ENCODE assay signal across 28 mouse cellular contexts in the genomic region with DNA sequence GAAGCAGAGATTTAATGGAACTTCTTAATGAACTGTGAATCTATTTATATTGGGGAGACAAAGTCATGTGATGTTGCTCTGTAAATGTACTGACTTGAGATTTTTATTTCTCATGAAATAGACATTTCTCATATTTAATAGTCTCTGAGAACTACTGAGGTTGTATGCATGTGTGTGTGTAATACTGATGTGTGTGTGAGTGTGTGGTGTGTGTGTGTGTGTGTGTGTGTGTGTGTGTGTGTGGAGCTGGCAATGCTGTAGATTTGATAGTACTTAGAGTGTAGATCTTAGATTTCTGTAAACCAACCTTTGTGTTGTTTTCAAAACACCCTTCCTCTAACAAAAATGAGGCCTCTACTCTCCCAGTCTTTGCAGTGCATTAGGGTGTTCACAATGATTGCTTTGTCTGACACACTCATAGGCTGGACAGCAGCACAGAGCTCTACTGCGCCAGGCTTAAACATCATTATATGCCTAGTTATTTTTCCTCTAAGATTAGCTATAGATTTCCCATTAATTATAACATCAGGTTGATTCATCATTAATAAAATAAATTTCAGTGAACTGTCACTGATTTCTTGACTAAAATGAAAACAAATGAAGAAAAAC.
DNase-seq lines count a peak whose midpoint lies in the region; ATAC-seq and TF ChIP-seq lines count a peak whose summit lies in the region.
"Had no signal": no experiment of that assay in that cellular context is flagged by ENCODE, and none has a peak within 500 bp of the region (broad histone marks: within the 10 kb centered on the region; RNA-seq: fewer than 3 reads in every experiment).

No protein-coding gene starts in this region.

- no peak overlapping the region for H3K9ac ChIP-seq in forebrain, embryonic 12.5 days
- H3K9ac ChIP-seq in forebrain, postnatal 0 days, result no peak overlapping the region
- H3K9ac ChIP-seq in midbrain, embryonic 12.5 days (replicated peaks), result no peak overlapping the region
- H3K9ac ChIP-seq in midbrain, embryonic 16.5 days (ENCODE audit: low read depth, low read length), result no peak overlapping the region
- H3K9ac ChIP-seq: embryonic facial prominence, embryonic 15.5 days; heart, embryonic 15.5 days; hindbrain, embryonic 15.5 days; intestine, embryonic 15.5 days; limb, embryonic 13.5 days; lung, embryonic 15.5 days had no signal

- ATAC-seq in forebrain, embryonic 12.5 days (ENCODE audit: low FRiP score), result peak; percentile 88
- ATAC-seq in forebrain, postnatal 0 days, result no peak
- peak; percentile 78 for ATAC-seq in midbrain, embryonic 12.5 days (ENCODE audit: low FRiP score, low read depth)
- no peak for ATAC-seq in midbrain, embryonic 16.5 days
- ATAC-seq: intestine, embryonic 15.5 days; Patski had no signal

- no peaks in the 10 kb centered on the region for H3K36me3 ChIP-seq in forebrain, embryonic 12.5 days (replicated peaks)
- H3K36me3 ChIP-seq in forebrain, postnatal 0 days (ENCODE audit: insufficient read depth), result no peaks in the 10 kb centered on the region
- no peaks in the 10 kb centered on the region for H3K36me3 ChIP-seq in midbrain, embryonic 12.5 days
- no peaks in the 10 kb centered on the region for H3K36me3 ChIP-seq in midbrain, embryonic 16.5 days (ENCODE audit: control insufficient read depth, insufficient read depth, low read length)
- H3K36me3 ChIP-seq: embryonic facial prominence, embryonic 10.5 days; embryonic facial prominence, embryonic 15.5 days; heart, embryonic 10.5 days; heart, embryonic 15.5 days; hindbrain, embryonic 15.5 days; intestine, embryonic 15.5 days; limb, embryonic 13.5 days; lung, embryonic 15.5 days had no signal

- H3K27me3 ChIP-seq in forebrain, embryonic 12.5 days, result no peaks in the 10 kb centered on the region
- H3K27me3 ChIP-seq in forebrain, postnatal 0 days (ENCODE audit: insufficient read depth, low read length), result no peaks in the 10 kb centered on the region
- no peaks in the 10 kb centered on the region for H3K27me3 ChIP-seq in midbrain, embryonic 12.5 days
- H3K27me3 ChIP-seq in midbrain, embryonic 16.5 days (ENCODE audit: control insufficient read depth, insufficient read depth, low read depth, low read length), result no peaks in the 10 kb centered on the region
- H3K27me3 ChIP-seq: embryonic facial prominence, embryonic 15.5 days; heart, embryonic 15.5 days; hindbrain, embryonic 15.5 days; intestine, embryonic 15.5 days; limb, embryonic 13.5 days; lung, embryonic 15.5 days; Patski had no signal

- H3K4me2 ChIP-seq in forebrain, embryonic 12.5 days, result no peak overlapping the region
- no peak overlapping the region for H3K4me2 ChIP-seq in forebrain, postnatal 0 days (ENCODE audit: low read depth)
- H3K4me2 ChIP-seq in midbrain, embryonic 12.5 days (replicated peaks), result no peak overlapping the region
- no peak overlapping the region for H3K4me2 ChIP-seq in midbrain, embryonic 16.5 days (ENCODE audit: low read length)
- H3K4me2 ChIP-seq: embryonic facial prominence, embryonic 15.5 days; heart, embryonic 15.5 days; hindbrain, embryonic 15.5 days; intestine, embryonic 15.5 days; limb, embryonic 13.5 days; liver, embryonic 11.5 days; lung, embryonic 15.5 days had no signal

- 32% methylated on average over 1 of the region's 1 CpGs for WGBS in forebrain, embryonic 12.5 days
- WGBS in forebrain, postnatal 0 days, result 39% methylated on average over 1 of the region's 1 CpGs
- 74% methylated on average over 1 of the region's 1 CpGs for WGBS in midbrain, embryonic 12.5 days
- WGBS in midbrain, embryonic 16.5 days, result 55% methylated on average over 1 of the region's 1 CpGs

- no peak overlapping the region for H3K4me3 ChIP-seq in forebrain, embryonic 12.5 days (replicated peaks)
- H3K4me3 ChIP-seq in forebrain, postnatal 0 days (ENCODE audit: low read depth, low read length), result no peak overlapping the region
- no peak overlapping the region for H3K4me3 ChIP-seq in midbrain, embryonic 12.5 days
- H3K4me3 ChIP-seq in midbrain, embryonic 16.5 days (ENCODE audit: low read depth, low read length), result no peak overlapping the region
- H3K4me3 ChIP-seq: embryonic facial prominence, embryonic 10.5 days; embryonic facial prominence, embryonic 15.5 days; heart, embryonic 10.5 days; heart, embryonic 15.5 days; hindbrain, embryonic 15.5 days; intestine, embryonic 15.5 days; limb, embryonic 13.5 days; lung, embryonic 15.5 days had no signal

- no peaks in the 10 kb centered on the region for H3K9me3 ChIP-seq in forebrain, embryonic 12.5 days
- H3K9me3 ChIP-seq in forebrain, postnatal 0 days (ENCODE audit: low read length), result no peaks in the 10 kb centered on the region
- H3K9me3 ChIP-seq in midbrain, embryonic 12.5 days, result no peaks in the 10 kb centered on the region
- no peaks in the 10 kb centered on the region for H3K9me3 ChIP-seq in midbrain, embryonic 16.5 days (replicated peaks; ENCODE audit: control insufficient read depth, low read length, poor library complexity, severe bottlenecking)
- H3K9me3 ChIP-seq: embryonic facial prominence, embryonic 15.5 days; heart, embryonic 10.5 days; heart, embryonic 15.5 days; hindbrain, embryonic 15.5 days; intestine, embryonic 15.5 days; limb, embryonic 13.5 days; lung, embryonic 15.5 days had no signal

- no peak overlapping the region for H3K27ac ChIP-seq in forebrain, embryonic 12.5 days
- no peak overlapping the region for H3K27ac ChIP-seq in forebrain, postnatal 0 days (ENCODE audit: low read depth, low read length)
- no peak overlapping the region for H3K27ac ChIP-seq in midbrain, embryonic 12.5 days (replicated peaks)
- no peak overlapping the region for H3K27ac ChIP-seq in midbrain, embryonic 16.5 days (ENCODE audit: low read length)
- H3K27ac ChIP-seq: embryonic facial prominence, embryonic 10.5 days; embryonic facial prominence, embryonic 15.5 days; heart, embryonic 10.5 days; heart, embryonic 15.5 days; hindbrain, embryonic 15.5 days; intestine, embryonic 15.5 days; kidney, postnatal 0 days; limb, embryonic 13.5 days; lung, embryonic 15.5 days had no signal

- no peaks in the 10 kb centered on the region for H3K4me1 ChIP-seq in forebrain, embryonic 12.5 days
- H3K4me1 ChIP-seq in forebrain, postnatal 0 days (ENCODE audit: insufficient read depth), result no peaks in the 10 kb centered on the region
- no peaks in the 10 kb centered on the region for H3K4me1 ChIP-seq in midbrain, embryonic 12.5 days
- no peaks in the 10 kb centered on the region for H3K4me1 ChIP-seq in midbrain, embryonic 16.5 days (ENCODE audit: control insufficient read depth, insufficient read depth, low read length)
- H3K4me1 ChIP-seq: embryonic facial prominence, embryonic 10.5 days; embryonic facial prominence, embryonic 15.5 days; heart, embryonic 10.5 days; heart, embryonic 15.5 days; hindbrain, embryonic 15.5 days; intestine, embryonic 15.5 days; limb, embryonic 13.5 days; lung, embryonic 15.5 days had no signal

- no peak for TF ChIP-seq CTCF in forebrain, postnatal 0 days (IDR thresholded peaks at IDR 0.05; ENCODE audit: low read depth)

- no peak for DNase-seq in forebrain, postnatal 0 days
- peak; percentile 4 for DNase-seq in retina, embryonic 14.5 days (ENCODE audit: low spot score)
- DNase-seq in retina, postnatal 1 day, result no peak
- no peak for DNase-seq in cerebellum, adult 11-12 months
- DNase-seq in cerebellum, adult 9-10 months, result no peak
- DNase-seq: adrenal gland, postnatal 10 days; cerebellum, adult 11 months; cerebellum, postnatal 10 days; gastrocnemius, postnatal 25 days; heart, adult 11 months; kidney, adult 8-10 months; kidney, postnatal 4 days; right cerebral cortex, postnatal 25 days; thymus, postnatal 14 days had no signal

Comparison
In these comparisons a context has a peak if more than half of its experiments do, and no peak if none do; other contexts are left out.
1. ATAC-seq: peak in forebrain, embryonic 12.5 days (single experiment) and midbrain, embryonic 12.5 days (single experiment); none in forebrain, postnatal 0 days (single experiment) and midbrain, embryonic 16.5 days (single experiment).